Mouse (Mus musculus): Measurements from ENCODE around the gene Irf5.

DNA sequence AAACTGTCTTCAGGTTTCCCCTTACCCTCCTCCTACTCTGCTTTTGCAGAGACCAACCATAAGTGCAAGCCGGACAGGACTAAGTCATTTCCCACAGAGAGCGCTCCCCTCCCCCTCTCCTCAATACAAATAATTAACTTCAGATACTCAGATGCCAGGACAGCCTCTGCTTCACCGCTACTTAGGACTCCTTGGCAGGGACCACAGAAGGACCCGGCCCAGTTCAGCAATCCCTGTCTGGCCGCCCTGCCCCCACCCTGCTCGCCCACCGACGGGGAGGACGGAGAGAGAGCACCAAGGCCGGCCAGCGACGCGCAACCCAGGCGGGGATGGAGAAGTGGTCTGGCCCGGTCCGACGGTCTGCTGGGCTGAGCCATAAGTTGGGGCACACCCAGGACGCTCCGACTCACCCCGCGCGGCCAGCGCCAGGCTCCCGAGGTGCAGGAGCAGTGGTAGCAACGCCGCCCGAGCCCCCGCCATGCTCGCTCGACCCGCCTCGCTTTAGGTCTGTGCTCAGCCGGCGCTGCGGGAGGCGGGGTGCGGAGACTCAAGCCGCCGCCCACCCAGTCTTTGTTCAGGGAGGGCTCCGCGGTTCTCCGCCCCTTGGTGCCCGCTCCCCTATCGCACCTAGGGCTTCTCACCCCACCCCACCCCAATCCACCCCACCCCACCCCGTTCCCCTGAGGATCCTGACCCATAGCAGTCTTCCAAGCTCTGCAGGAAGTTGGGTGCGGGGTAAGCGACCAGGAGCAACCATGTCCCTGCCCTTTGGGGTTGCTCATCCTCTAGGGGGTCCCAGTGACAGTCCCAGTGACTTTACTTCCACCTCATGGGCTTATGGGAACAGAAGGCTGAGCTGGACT is 18.7 kb upstream of the Irf5 start, which contains the start of gene Kcp:
- TF ChIP-seq POLR2A (IDR thresholded peaks at IDR 0.05; ENCODE audit: borderline replicate concordance, insufficient read depth, low read length) (no peak), CTCF (IDR thresholded peaks at IDR 0.05; ENCODE audit: borderline replicate concordance, insufficient read depth, low read depth, low read length) (no peak)

Measured in cerebellum, adult 2 months (tissue).